Mouse (Mus musculus) stomach, embryonic 15.5 days (tissue): ENCODE data around the gene Gm49601. TPM values are rescaled to one million over a fixed set of nuclear protein-coding genes. Genes with fewer than 3 reads are reported as not detected.

Source experiments
- polyA plus RNA-seq: library from polyadenylated mRNA; unstranded; fragments of >200 nt; fragmentation: Nextera tagmentation; extraction: Ambion mirVana; gene quantifications from 2 replicates; pipeline ENCODE4 v1.2.1, GENCODE M21; 2015

Gm49601 gene
- polyA plus RNA-seq, 1 experiment from 2014 or later: 3.4 TPM

Other genes with a start within 250 kb of the Gm49601 start
- 24.4 and 26.1 TPM in 2 replicates for gene Txnrd2, start 200.0 kb downstream of the Gm49601 start, polyA plus RNA-seq
- gene Comt, start 199.6 kb downstream of the Gm49601 start, polyA plus RNA-seq: 95.5 and 101 TPM in 2 replicates
- 13.1 and 14.1 TPM in 2 replicates for gene Gnb1l, start 127.7 kb downstream of the Gm49601 start, polyA plus RNA-seq
- 2.7 and 3.2 TPM in 2 replicates for gene Rtl10, start 127.5 kb downstream of the Gm49601 start, polyA plus RNA-seq
- gene Tbx1, start 35.8 kb downstream of the Gm49601 start, polyA plus RNA-seq: 0.85 and 1.1 TPM in 2 replicates
- gene Gp1bb, start 4.0 kb downstream of the Gm49601 start, polyA plus RNA-seq: 1.3 and 1.6 TPM in 2 replicates
- gene Sept5, start 3.5 kb upstream of the Gm49601 start, polyA plus RNA-seq: 21.7 and 22.9 TPM in 2 replicates
- gene Cldn5, start 150.4 kb upstream of the Gm49601 start, polyA plus RNA-seq: 27.0 and 30.9 TPM in 2 replicates
- 77.9 and 86.6 TPM in 2 replicates for gene Ufd1, start 185.4 kb upstream of the Gm49601 start, polyA plus RNA-seq
- gene Cdc45, start 185.6 kb upstream of the Gm49601 start, polyA plus RNA-seq: 37.5 and 39.6 TPM in 2 replicates
- 45.2 and 53.6 TPM in 2 replicates for gene 2510002D24Rik, start 210.2 kb upstream of the Gm49601 start, polyA plus RNA-seq
- not detected in 2 replicates for gene Gm28539, start 210.2 kb upstream of the Gm49601 start, polyA plus RNA-seq